Mouse (Mus musculus): Measurements from ENCODE around the gene Afmid. TPM values are rescaled to one million over a fixed set of nuclear protein-coding genes. Genes with fewer than 3 reads are reported as not detected.

The Afmid gene
- polyA plus RNA-seq, 1 experiment: 19.2 TPM

GRCm38 (mm10) chr11:117834086-117834485 lies 8.4 kb downstream of the Afmid start:
- Histone ChIP-seq H3K4me3 (ENCODE audit: extremely low read depth, insufficient read depth, insufficient read length) (no peak overlapping the region), H3K36me3 (ENCODE audit: control insufficient read depth, insufficient read depth, low read length) (peaks cover 2% of the 10 kb centered on the region; the same call in 1 of the 2 replicates), H3K27me3 (ENCODE audit: control insufficient read depth, insufficient read depth, low read length) (no peaks in the 10 kb centered on the region), H3K4me1 (ENCODE audit: control insufficient read depth, insufficient read depth, insufficient read length) (peaks cover 3% of the 10 kb centered on the region; the same call in 1 of the 2 replicates), H3K27ac (ENCODE audit: insufficient read depth, low read length) (no peak overlapping the region)
- no peak for DNase-seq (ENCODE audit: low read depth in 1 of 2, low spot score in 2 of 2)
- no peak for TF ChIP-seq CTCF (IDR thresholded peaks at IDR 0.05; ENCODE audit: extremely low read depth, insufficient read depth, insufficient read length, insufficient replicate concordance)
- no peak for TF ChIP-seq POLR2A (IDR thresholded peaks at IDR 0.05; ENCODE audit: low read depth, low read length)
- WGBS: 95% methylated on average over 8 of the region's 8 CpGs

GRCm38 (mm10) chr11:117836306-117836705 lies 10.6 kb downstream of the Afmid start:
- H3K27me3 ChIP-seq (ENCODE audit: control insufficient read depth, insufficient read depth, low read length): no peaks in the 10 kb centered on the region
- DNase-seq (ENCODE audit: low read depth in 1 of 2, low spot score in 2 of 2): no peak
- no peak overlapping the region for H3K4me3 ChIP-seq (ENCODE audit: extremely low read depth, insufficient read depth, insufficient read length)
- H3K36me3 ChIP-seq (ENCODE audit: control insufficient read depth, insufficient read depth, low read length): peaks cover 2% of the 10 kb centered on the region; the same call in 1 of the 2 replicates
- WGBS: 62% methylated on average over 13 of the region's 13 CpGs
- no peak overlapping the region for H3K27ac ChIP-seq (ENCODE audit: insufficient read depth, low read length)
- no peaks in the 10 kb centered on the region for H3K4me1 ChIP-seq (ENCODE audit: control insufficient read depth, insufficient read depth, insufficient read length)
- TF ChIP-seq POLR2A (IDR thresholded peaks at IDR 0.05; ENCODE audit: low read depth, low read length) (no peak), CTCF (IDR thresholded peaks at IDR 0.05; ENCODE audit: extremely low read depth, insufficient read depth, insufficient read length, insufficient replicate concordance) (no peak)

- Histone ChIP-seq H3K27ac (ENCODE audit: insufficient read depth, low read length) (peak overlapping the region; percentile 12; the same call in 1 of the 2 replicates), H3K36me3 (ENCODE audit: control insufficient read depth, insufficient read depth, low read length) (peaks cover 2% of the 10 kb centered on the region; the same call in 1 of the 2 replicates), H3K4me3 (ENCODE audit: extremely low read depth, insufficient read depth, insufficient read length) (no peak overlapping the region), H3K4me1 (ENCODE audit: control insufficient read depth, insufficient read depth, insufficient read length) (no peaks in the 10 kb centered on the region), H3K27me3 (ENCODE audit: control insufficient read depth, insufficient read depth, low read length) (no peaks in the 10 kb centered on the region)
- TF ChIP-seq CTCF (IDR thresholded peaks at IDR 0.05; ENCODE audit: extremely low read depth, insufficient read depth, insufficient read length, insufficient replicate concordance) (no peak), POLR2A (IDR thresholded peaks at IDR 0.05; ENCODE audit: low read depth, low read length) (no peak)
- no peak for DNase-seq (ENCODE audit: low read depth in 1 of 2, low spot score in 2 of 2)
- WGBS: 81% methylated on average over 2 of the region's 2 CpGs
Observed at GRCm38 (mm10) chr11:117838572-117838971, 12.8 kb downstream of the Afmid start.

GRCm38 (mm10) chr11:117839021-117839420 lies 13.3 kb downstream of the Afmid start:
- Histone ChIP-seq H3K36me3 (ENCODE audit: control insufficient read depth, insufficient read depth, low read length) (peaks cover 2% of the 10 kb centered on the region; the same call in 1 of the 2 replicates), H3K27ac (ENCODE audit: insufficient read depth, low read length) (no peak overlapping the region), H3K4me1 (ENCODE audit: control insufficient read depth, insufficient read depth, insufficient read length) (no peaks in the 10 kb centered on the region), H3K27me3 (ENCODE audit: control insufficient read depth, insufficient read depth, low read length) (no peaks in the 10 kb centered on the region), H3K4me3 (ENCODE audit: extremely low read depth, insufficient read depth, insufficient read length) (no peak overlapping the region)
- TF ChIP-seq POLR2A (IDR thresholded peaks at IDR 0.05; ENCODE audit: low read depth, low read length) (no peak), CTCF (IDR thresholded peaks at IDR 0.05; ENCODE audit: extremely low read depth, insufficient read depth, insufficient read length, insufficient replicate concordance) (no peak)
- WGBS: 75% methylated on average over 1 of the region's 1 CpGs
- no peak for DNase-seq (ENCODE audit: low read depth in 1 of 2, low spot score in 2 of 2)

- H3K27me3 ChIP-seq (ENCODE audit: control insufficient read depth, insufficient read depth, low read length): no peaks in the 10 kb centered on the region
- H3K27ac ChIP-seq (ENCODE audit: insufficient read depth, low read length): no peak overlapping the region
- TF ChIP-seq CTCF (IDR thresholded peaks at IDR 0.05; ENCODE audit: extremely low read depth, insufficient read depth, insufficient read length, insufficient replicate concordance) (no peak), POLR2A (IDR thresholded peaks at IDR 0.05; ENCODE audit: low read depth, low read length) (no peak)
- 0 out of 2 replicates have a peak, but pooled peaks cover 2% of the 10 kb centered on the region for H3K36me3 ChIP-seq (ENCODE audit: control insufficient read depth, insufficient read depth, low read length)
- 69% methylated on average over 1 of the region's 1 CpGs for WGBS
- no peak overlapping the region for H3K4me3 ChIP-seq (ENCODE audit: extremely low read depth, insufficient read depth, insufficient read length)
- H3K4me1 ChIP-seq (ENCODE audit: control insufficient read depth, insufficient read depth, insufficient read length): no peaks in the 10 kb centered on the region
- no peak for DNase-seq (ENCODE audit: low read depth in 1 of 2, low spot score in 2 of 2)
Observed at GRCm38 (mm10) chr11:117840910-117841309, 15.2 kb downstream of the Afmid start.

GRCm38 (mm10) chr11:117843434-117843833 lies 17.7 kb downstream of the Afmid start:
- Histone ChIP-seq H3K36me3 (ENCODE audit: control insufficient read depth, insufficient read depth, low read length) (0 out of 2 replicates have a peak, but pooled peaks cover 2% of the 10 kb centered on the region), H3K27ac (ENCODE audit: insufficient read depth, low read length) (no peak overlapping the region), H3K4me1 (ENCODE audit: control insufficient read depth, insufficient read depth, insufficient read length) (peaks cover 8% of the 10 kb centered on the region; the same call in 1 of the 2 replicates), H3K27me3 (ENCODE audit: control insufficient read depth, insufficient read depth, low read length) (no peaks in the 10 kb centered on the region), H3K4me3 (ENCODE audit: extremely low read depth, insufficient read depth, insufficient read length) (no peak overlapping the region)
- TF ChIP-seq POLR2A (IDR thresholded peaks at IDR 0.05; ENCODE audit: low read depth, low read length) (no peak), CTCF (IDR thresholded peaks at IDR 0.05; ENCODE audit: extremely low read depth, insufficient read depth, insufficient read length, insufficient replicate concordance) (no peak)
- no peak for DNase-seq (ENCODE audit: low read depth in 1 of 2, low spot score in 2 of 2)
- 88% methylated on average over 2 of the region's 2 CpGs for WGBS

GRCm38 (mm10) chr11:117844997-117845396 lies 19.3 kb downstream of the Afmid start:
- TF ChIP-seq CTCF (IDR thresholded peaks at IDR 0.05; ENCODE audit: extremely low read depth, insufficient read depth, insufficient read length, insufficient replicate concordance) (no peak), POLR2A (IDR thresholded peaks at IDR 0.05; ENCODE audit: low read depth, low read length) (no peak)
- H3K27ac ChIP-seq (ENCODE audit: insufficient read depth, low read length): no peak overlapping the region
- H3K36me3 ChIP-seq (ENCODE audit: control insufficient read depth, insufficient read depth, low read length): no peaks in the 10 kb centered on the region
- H3K4me1 ChIP-seq (ENCODE audit: control insufficient read depth, insufficient read depth, insufficient read length): peaks cover 8% of the 10 kb centered on the region; the same call in 1 of the 2 replicates
- WGBS: 90% methylated on average over 2 of the region's 2 CpGs
- no peak for DNase-seq (ENCODE audit: low read depth in 1 of 2, low spot score in 2 of 2)
- no peak overlapping the region for H3K4me3 ChIP-seq (ENCODE audit: extremely low read depth, insufficient read depth, insufficient read length)
- no peaks in the 10 kb centered on the region for H3K27me3 ChIP-seq (ENCODE audit: control insufficient read depth, insufficient read depth, low read length)
